In genomic region chr7:19246855-19247254, GRCm38 (mm10) we compare ENCODE assay signal across 1 mouse cellular context.
TF ChIP-seq lines count a peak whose summit lies in the region.

No protein-coding gene starts in this region.

TF ChIP-seq in MEL, 35 proteins besides CTCF, POLR2A, EP300 and RAD21 (continued from another document):
- TF ChIP-seq MYC (IDR thresholded peaks at IDR 0.05; ENCODE audit: low read depth, low read length) (no peak), MXI1 (IDR thresholded peaks at IDR 0.05; ENCODE audit: low read depth, low read length) (no peak), TCF12 (IDR thresholded peaks at IDR 0.05; ENCODE audit: low read depth, low read length) (0 out of 2 replicates have a peak, but pooled peaks have one; percentile 9), NELFE (IDR thresholded peaks at IDR 0.05; ENCODE audit: low read depth, low read length) (no peak), SMC3 (IDR thresholded peaks at IDR 0.05; ENCODE audit: low read depth, low read length) (no peak), CHD1 (IDR thresholded peaks at IDR 0.05; ENCODE audit: low read depth, low read length) (no peak), ZKSCAN1 (IDR thresholded peaks at IDR 0.05; ENCODE audit: low read depth, low read length) (no peak), KAT2A (conservative IDR thresholded peaks at IDR 0.05; ENCODE audit: low read depth, low read length) (no peak), POLR2AphosphoS5 (IDR thresholded peaks at IDR 0.05; ENCODE audit: borderline replicate concordance, low read depth, low read length) (no peak), MAX (IDR thresholded peaks at IDR 0.05; ENCODE audit: low read length) (no peak)
